1 mouse cellular context compared by ENCODE assay signal in the genomic region with DNA sequence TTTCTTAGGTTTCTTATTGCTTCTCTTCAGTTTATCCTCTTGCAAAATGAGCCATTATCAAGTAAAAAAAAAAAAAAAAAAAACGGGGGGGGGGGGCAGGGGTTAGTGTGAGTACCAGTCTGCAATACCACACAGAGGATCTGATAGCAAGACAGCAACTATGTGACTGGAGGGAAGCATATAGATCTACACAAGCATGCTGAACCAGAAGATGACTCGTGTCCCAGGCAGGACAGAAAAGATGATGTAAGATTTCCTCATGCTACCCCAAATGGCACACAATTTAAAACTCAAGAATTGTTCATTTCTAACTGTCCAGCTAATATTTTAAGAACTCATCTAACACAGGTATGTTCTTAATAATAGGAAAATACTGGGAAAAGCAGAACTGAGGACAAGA.
TF ChIP-seq lines count a peak whose summit lies in the region.

No protein-coding gene starts in this region.

TF ChIP-seq in MEL, 35 proteins besides CTCF, POLR2A, EP300 and RAD21 (continued from another document):
- TF ChIP-seq MYC (IDR thresholded peaks at IDR 0.05; ENCODE audit: low read depth, low read length) (peak; percentile 81; the same call in 1 of the 2 replicates), ZC3H11A (IDR thresholded peaks at IDR 0.05; ENCODE audit: low read depth, low read length) (no peak), ZKSCAN1 (IDR thresholded peaks at IDR 0.05; ENCODE audit: low read depth, low read length) (no peak), ZNF384 (IDR thresholded peaks at IDR 0.05; ENCODE audit: low read depth, low read length) (peak; percentile 94), TCF12 (IDR thresholded peaks at IDR 0.05; ENCODE audit: low read depth, low read length) (0 out of 2 replicates have a peak, but pooled peaks have one; percentile 26), MXI1 (IDR thresholded peaks at IDR 0.05; ENCODE audit: low read depth, low read length) (peak; percentile 75), MAZ (IDR thresholded peaks at IDR 0.05; ENCODE audit: low read depth, low read length) (no peak), E2F4 (IDR thresholded peaks at IDR 0.05; ENCODE audit: borderline replicate concordance, low read depth, low read length) (no peak), JUND (IDR thresholded peaks at IDR 0.05; ENCODE audit: low read depth, low read length) (no peak)
